Mouse (Mus musculus): Measurements from ENCODE around the gene Pias4. TPM values are rescaled to one million over a fixed set of nuclear protein-coding genes. Genes with fewer than 3 reads are reported as not detected.

Pias4 gene
- polyA plus RNA-seq, 1 experiment, result 47.8 TPM

- TF ChIP-seq POLR2A (IDR thresholded peaks at IDR 0.05; ENCODE audit: borderline replicate concordance, extremely low read depth, insufficient read depth, insufficient read length, poor library complexity, severe bottlenecking) (no peak), CTCF (IDR thresholded peaks at IDR 0.05; ENCODE audit: borderline replicate concordance, extremely low read depth, insufficient read depth, insufficient read length) (no peak)
- DNase-seq (ENCODE audit: low read depth), result no peak
These were observed 5.4 kb downstream of the Pias4 start for GRCm38 (mm10) chr10:81162318-81162652.

- DNase-seq (ENCODE audit: low read depth), result no peak
- no peak for TF ChIP-seq POLR2A (IDR thresholded peaks at IDR 0.05; ENCODE audit: borderline replicate concordance, extremely low read depth, insufficient read depth, insufficient read length, poor library complexity, severe bottlenecking)
- TF ChIP-seq CTCF (IDR thresholded peaks at IDR 0.05; ENCODE audit: borderline replicate concordance, extremely low read depth, insufficient read depth, insufficient read length), result no peak
These were observed 6.0 kb downstream of the Pias4 start for GRCm38 (mm10) chr10:81161602-81162317.

- no peak for DNase-seq (ENCODE audit: low read depth)
- TF ChIP-seq CTCF (IDR thresholded peaks at IDR 0.05; ENCODE audit: borderline replicate concordance, extremely low read depth, insufficient read depth, insufficient read length), result no peak
- no peak for TF ChIP-seq POLR2A (IDR thresholded peaks at IDR 0.05; ENCODE audit: borderline replicate concordance, extremely low read depth, insufficient read depth, insufficient read length, poor library complexity, severe bottlenecking)
These were observed 13.0 kb downstream of the Pias4 start for GRCm38 (mm10) chr10:81154736-81155135.

GRCm38 (mm10) chr10:81154313-81154712 is 13.4 kb downstream of the Pias4 start:
- TF ChIP-seq CTCF (IDR thresholded peaks at IDR 0.05; ENCODE audit: borderline replicate concordance, extremely low read depth, insufficient read depth, insufficient read length) (no peak), POLR2A (IDR thresholded peaks at IDR 0.05; ENCODE audit: borderline replicate concordance, extremely low read depth, insufficient read depth, insufficient read length, poor library complexity, severe bottlenecking) (no peak)
- DNase-seq (ENCODE audit: low read depth), result no peak

GRCm38 (mm10) chr10:81152609-81153008 is 15.1 kb downstream of the Pias4 start:
- no peak for DNase-seq (ENCODE audit: low read depth)
- TF ChIP-seq POLR2A (IDR thresholded peaks at IDR 0.05; ENCODE audit: borderline replicate concordance, extremely low read depth, insufficient read depth, insufficient read length, poor library complexity, severe bottlenecking) (no peak), CTCF (IDR thresholded peaks at IDR 0.05; ENCODE audit: borderline replicate concordance, extremely low read depth, insufficient read depth, insufficient read length) (no peak)

- no peak for DNase-seq (ENCODE audit: low read depth)
- TF ChIP-seq CTCF (IDR thresholded peaks at IDR 0.05; ENCODE audit: borderline replicate concordance, extremely low read depth, insufficient read depth, insufficient read length), result no peak
- no peak for TF ChIP-seq POLR2A (IDR thresholded peaks at IDR 0.05; ENCODE audit: borderline replicate concordance, extremely low read depth, insufficient read depth, insufficient read length, poor library complexity, severe bottlenecking)
These were observed 16.5 kb downstream of the Pias4 start for GRCm38 (mm10) chr10:81151261-81151660.

- TF ChIP-seq CTCF (IDR thresholded peaks at IDR 0.05; ENCODE audit: borderline replicate concordance, extremely low read depth, insufficient read depth, insufficient read length) (no peak), POLR2A (IDR thresholded peaks at IDR 0.05; ENCODE audit: borderline replicate concordance, extremely low read depth, insufficient read depth, insufficient read length, poor library complexity, severe bottlenecking) (no peak)
- no peak for DNase-seq (ENCODE audit: low read depth)
These were observed 21.4 kb downstream of the Pias4 start for GRCm38 (mm10) chr10:81146296-81146695.

- DNase-seq (ENCODE audit: low read depth), result no peak
- no peak for TF ChIP-seq POLR2A (IDR thresholded peaks at IDR 0.05; ENCODE audit: borderline replicate concordance, extremely low read depth, insufficient read depth, insufficient read length, poor library complexity, severe bottlenecking)
- no peak for TF ChIP-seq CTCF (IDR thresholded peaks at IDR 0.05; ENCODE audit: borderline replicate concordance, extremely low read depth, insufficient read depth, insufficient read length)
These were observed 21.9 kb downstream of the Pias4 start for GRCm38 (mm10) chr10:81145778-81146177.

- DNase-seq (ENCODE audit: low read depth), result no peak
- TF ChIP-seq POLR2A (IDR thresholded peaks at IDR 0.05; ENCODE audit: borderline replicate concordance, extremely low read depth, insufficient read depth, insufficient read length, poor library complexity, severe bottlenecking), result no peak
- no peak for TF ChIP-seq CTCF (IDR thresholded peaks at IDR 0.05; ENCODE audit: borderline replicate concordance, extremely low read depth, insufficient read depth, insufficient read length)
These were observed 22.4 kb downstream of the Pias4 start for GRCm38 (mm10) chr10:81145307-81145706.

GRCm38 (mm10) chr10:81144667-81145066 is 23.1 kb downstream of the Pias4 start:
- no peak for TF ChIP-seq CTCF (IDR thresholded peaks at IDR 0.05; ENCODE audit: borderline replicate concordance, extremely low read depth, insufficient read depth, insufficient read length)
- TF ChIP-seq POLR2A (IDR thresholded peaks at IDR 0.05; ENCODE audit: borderline replicate concordance, extremely low read depth, insufficient read depth, insufficient read length, poor library complexity, severe bottlenecking), result no peak
- DNase-seq (ENCODE audit: low read depth), result no peak

- no peak for TF ChIP-seq POLR2A (IDR thresholded peaks at IDR 0.05; ENCODE audit: borderline replicate concordance, extremely low read depth, insufficient read depth, insufficient read length, poor library complexity, severe bottlenecking)
- TF ChIP-seq CTCF (IDR thresholded peaks at IDR 0.05; ENCODE audit: borderline replicate concordance, extremely low read depth, insufficient read depth, insufficient read length), result no peak
- DNase-seq (ENCODE audit: low read depth), result no peak
These were observed 23.8 kb downstream of the Pias4 start for GRCm38 (mm10) chr10:81143845-81144437.

- DNase-seq (ENCODE audit: low read depth), result no peak
- TF ChIP-seq CTCF (IDR thresholded peaks at IDR 0.05; ENCODE audit: borderline replicate concordance, extremely low read depth, insufficient read depth, insufficient read length) (no peak), POLR2A (IDR thresholded peaks at IDR 0.05; ENCODE audit: borderline replicate concordance, extremely low read depth, insufficient read depth, insufficient read length, poor library complexity, severe bottlenecking) (no peak)
These were observed 24.5 kb downstream of the Pias4 start for GRCm38 (mm10) chr10:81143157-81143633.
